Mouse (Mus musculus) kidney, postnatal 0 days (tissue): Measurements from ENCODE around the gene Lrrc73. TPM values are rescaled to one million over a fixed set of nuclear protein-coding genes. Genes with fewer than 3 reads are reported as not detected.

ENCODE experiments used
- ATAC-seq: fragments of 200-750 bp; cut with Nextera tagmentation; replicated peaks from 2 replicates; pipeline ENCODE4 v1.8.0; 2017; ENCODE audit warnings: low read depth, moderate number of reproducible peaks, moderate TSS enrichment, moderate library complexity; ENCODE audit not compliant: low FRiP score
- DNase-seq: peaks from one replicate; pipeline ENCODE4 v3.0.0-alpha.2; 2016; ENCODE audit warnings: low spot score
- H3K27ac ChIP-seq: fragments of 300-500 bp; sonication (generic); 2 replicates; pipeline ENCODE4 v1.5.1; 2014; ENCODE audit warnings: mild to moderate bottlenecking
- H3K27me3 ChIP-seq: fragments of 300-500 bp; sonication (generic); 2 replicates; pipeline ENCODE4 v1.6.1; 2014; ENCODE audit warnings: low read length, mixed read lengths; ENCODE audit not compliant: insufficient read depth
- H3K36me3 ChIP-seq: fragments of 300-500 bp; sonication (generic); 2 replicates; pipeline ENCODE4 v1.6.1; 2014; ENCODE audit warnings: low read length, mixed read lengths; ENCODE audit not compliant: insufficient read depth
- H3K4me1 ChIP-seq: fragments of 300-500 bp; sonication (generic); replicated peaks from 2 replicates; pipeline ENCODE4 v1.6.1; 2014; ENCODE audit warnings: antibody characterized with exemption, low read length, mixed read lengths; ENCODE audit not compliant: insufficient read depth
- H3K4me2 ChIP-seq: fragments of 300-500 bp; sonication (generic); 2 replicates; pipeline ENCODE4 v1.6.1; 2014; ENCODE audit warnings: mild to moderate bottlenecking, low read length, moderate library complexity, mixed read lengths
- H3K4me3 ChIP-seq: fragments of 300-500 bp; sonication (generic); replicated peaks from 2 replicates; pipeline ENCODE4 v1.5.1; 2014; ENCODE audit warnings: low read depth, low read length
- H3K9ac ChIP-seq: fragments of 300-500 bp; sonication (generic); 2 replicates; pipeline ENCODE4 v1.6.1; 2014; ENCODE audit warnings: low read depth, low read length
- H3K9me3 ChIP-seq: fragments of 300-500 bp; sonication (generic); replicated peaks from 2 replicates; pipeline ENCODE4 v1.6.1; 2016; ENCODE audit warnings: low read length, inconsistent platforms, mixed read lengths
- CTCF ChIP-seq: IDR thresholded peaks from 2 replicates; pipeline ENCODE4 v1.5.1; 2016; ENCODE audit warnings: antibody characterized with exemption, low read depth, mild to moderate bottlenecking, moderate library complexity
- WGBS: fragments of 180-500 bp; shearing (Covaris S2); extraction: QIAGEN DNeasy Blood & Tissue Kit; methylation state at CpG from one replicate; pipeline ENCODE4 v1.1.7; 2014; 5-methylcytosine and 5-hydroxymethylcytosine counted together
- polyA plus RNA-seq: library from polyadenylated mRNA; unstranded; fragments of >200 nt; fragmentation: Nextera tagmentation; extraction: Ambion mirVana; gene quantifications from 2 replicates; pipeline ENCODE4 v1.2.1, GENCODE M21; 2015

The Lrrc73 gene
- 0.91 and 0.93 TPM in 2 replicates for polyA plus RNA-seq

DNA sequence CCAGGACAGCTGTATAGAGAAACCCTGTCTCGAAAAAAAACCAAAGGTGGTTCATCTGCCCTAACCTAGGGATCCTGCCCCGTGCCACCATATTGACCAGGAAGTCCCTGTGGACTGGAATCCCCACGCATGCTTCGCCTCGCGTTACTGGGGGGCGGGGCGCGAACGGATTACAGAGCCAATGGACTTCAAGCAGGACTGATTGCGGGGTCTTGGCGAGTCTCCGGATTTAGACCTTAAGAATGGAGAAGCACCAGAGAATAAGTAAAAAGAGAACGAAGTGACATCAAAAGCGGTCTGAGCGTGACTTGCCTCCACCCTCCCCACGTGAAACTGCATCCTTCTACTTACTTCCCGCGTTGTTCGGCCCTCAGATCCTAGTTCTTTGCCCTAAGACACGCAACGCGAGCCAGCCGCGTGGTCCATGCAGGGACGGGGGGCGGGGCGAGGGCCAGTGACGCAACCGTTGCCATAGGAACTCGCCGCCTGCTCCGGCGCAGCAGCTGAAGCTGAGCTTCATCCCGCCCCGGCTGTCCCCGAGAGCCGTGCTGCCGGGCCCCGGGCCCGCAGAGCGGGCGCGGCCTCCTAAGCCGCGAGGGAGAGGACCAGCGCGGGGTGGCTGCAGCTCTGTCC is at the start of gene Lrrc73:
Gene Lrrc73, plus strand, starts transcription at position 80 of the 633 bp plus-strand sequence.
- no peak within 1 kb of the TSS for H3K27ac ChIP-seq
- peak within 1 kb of the TSS; percentile 62 for H3K9ac ChIP-seq
- WGBS: 2% methylated on average over 46 of the region's 48 CpGs
- ATAC-seq (peak; percentile 67), DNase-seq (peak; percentile 87)
- peak within 1 kb of the TSS; percentile 68 for H3K4me3 ChIP-seq
- no peaks in the 10 kb centered on the region for H3K9me3 ChIP-seq
- peaks cover 18% of the 10 kb centered on the region; the same call in 1 of the 2 replicates for H3K4me1 ChIP-seq
- TF ChIP-seq CTCF: no peak
- H3K36me3 ChIP-seq: peaks cover 29% of the 10 kb centered on the region
- peak within 1 kb of the TSS; percentile 100 for H3K4me2 ChIP-seq
- H3K27me3 ChIP-seq: 0 out of 2 replicates have a peak, but pooled peaks cover 5% of the 10 kb centered on the region

DNA sequence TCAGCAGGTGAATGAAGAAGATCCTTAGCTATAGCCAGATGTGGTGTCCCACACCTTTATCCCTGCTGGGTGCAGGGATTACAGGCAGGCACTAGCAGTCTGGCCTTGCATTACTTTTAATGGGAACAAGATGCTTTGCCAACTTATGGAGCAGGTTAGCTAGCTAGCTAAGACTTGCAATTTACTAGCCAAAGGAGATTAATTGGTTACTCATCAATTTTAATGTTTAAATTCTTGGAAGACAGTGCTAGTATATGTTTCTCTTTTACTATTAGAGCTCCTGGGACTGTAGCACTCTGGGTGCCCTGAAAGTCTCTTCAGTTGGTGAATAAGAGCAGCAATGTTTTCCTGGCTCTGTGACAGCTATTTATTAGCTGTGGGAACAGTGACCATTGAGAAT is 46.7 kb upstream of the Lrrc73 start:
- H3K36me3 ChIP-seq: peaks cover 17% of the 10 kb centered on the region
- no peak overlapping the region for H3K4me3 ChIP-seq
- no peak overlapping the region for H3K27ac ChIP-seq
- TF ChIP-seq CTCF: no peak
- no peak for ATAC-seq
- DNase-seq: no peak
- no peaks in the 10 kb centered on the region for H3K9me3 ChIP-seq
- H3K4me1 ChIP-seq: peaks cover 9% of the 10 kb centered on the region; the same call in 1 of the 2 replicates
- no peaks in the 10 kb centered on the region for H3K27me3 ChIP-seq
- H3K4me2 ChIP-seq: no peak overlapping the region
- no peak overlapping the region for H3K9ac ChIP-seq

DNA sequence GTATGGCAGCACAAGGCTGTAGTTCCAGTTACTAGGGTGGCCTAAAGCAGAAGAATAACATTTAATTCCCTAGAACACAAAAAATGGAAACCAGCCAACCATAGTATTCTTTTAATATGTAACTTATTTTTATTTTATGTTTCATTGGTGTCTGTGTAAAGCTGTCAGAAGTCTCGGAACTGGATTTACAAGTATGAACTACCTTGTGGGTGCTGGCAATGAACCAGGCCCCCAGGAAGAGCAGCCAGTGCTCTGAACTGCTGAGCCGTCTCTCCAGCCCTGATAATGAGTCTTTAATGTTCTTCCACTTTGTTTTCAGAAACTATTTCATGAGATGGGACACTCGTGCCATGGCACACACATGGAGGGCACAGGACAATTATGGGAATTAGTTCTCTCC is 42.8 kb upstream of the Lrrc73 start:
- WGBS: 71% methylated on average over 3 of the region's 3 CpGs
- H3K27ac ChIP-seq: peak overlapping the region; percentile 50; the same call in 1 of the 2 replicates
- TF ChIP-seq CTCF: no peak
- no peak overlapping the region for H3K4me3 ChIP-seq
- H3K36me3 ChIP-seq: peaks cover 42% of the 10 kb centered on the region
- H3K9ac ChIP-seq: no peak overlapping the region
- no peaks in the 10 kb centered on the region for H3K9me3 ChIP-seq
- H3K27me3 ChIP-seq: no peaks in the 10 kb centered on the region
- H3K4me1 ChIP-seq: no peaks in the 10 kb centered on the region
- peak; percentile 24 for DNase-seq
- no peak overlapping the region for H3K4me2 ChIP-seq
- peak; percentile 63; the same call in 1 of the 2 replicates for ATAC-seq

DNA sequence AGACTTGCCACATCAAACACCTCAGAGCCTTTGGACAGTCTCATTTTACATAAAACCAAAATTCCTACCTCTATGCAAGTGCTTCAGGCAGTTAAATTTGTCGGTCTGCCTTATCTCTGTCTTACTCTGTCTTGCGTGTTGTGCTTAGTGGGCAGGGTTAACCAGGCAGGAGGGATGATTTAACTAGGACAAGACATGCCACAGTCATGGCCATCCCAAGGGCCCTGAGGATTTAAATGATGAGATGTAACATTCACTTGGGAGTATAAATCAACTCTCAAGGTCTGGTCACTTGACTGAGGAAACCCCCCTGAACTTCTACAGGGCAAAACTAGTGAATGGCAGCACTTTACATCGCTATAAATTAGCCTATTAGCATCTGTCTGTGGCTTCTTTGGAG is 31.7 kb upstream of the Lrrc73 start:
- Histone ChIP-seq H3K36me3 (peaks cover 90% of the 10 kb centered on the region), H3K4me1 (no peaks in the 10 kb centered on the region), H3K9me3 (no peaks in the 10 kb centered on the region), H3K27me3 (no peaks in the 10 kb centered on the region), H3K4me3 (no peak overlapping the region), H3K4me2 (no peak overlapping the region), H3K9ac (no peak overlapping the region), H3K27ac (no peak overlapping the region)
- DNase-seq (no peak), ATAC-seq (no peak)
- 85% methylated on average over 3 of the region's 3 CpGs for WGBS
- TF ChIP-seq CTCF: no peak

DNA sequence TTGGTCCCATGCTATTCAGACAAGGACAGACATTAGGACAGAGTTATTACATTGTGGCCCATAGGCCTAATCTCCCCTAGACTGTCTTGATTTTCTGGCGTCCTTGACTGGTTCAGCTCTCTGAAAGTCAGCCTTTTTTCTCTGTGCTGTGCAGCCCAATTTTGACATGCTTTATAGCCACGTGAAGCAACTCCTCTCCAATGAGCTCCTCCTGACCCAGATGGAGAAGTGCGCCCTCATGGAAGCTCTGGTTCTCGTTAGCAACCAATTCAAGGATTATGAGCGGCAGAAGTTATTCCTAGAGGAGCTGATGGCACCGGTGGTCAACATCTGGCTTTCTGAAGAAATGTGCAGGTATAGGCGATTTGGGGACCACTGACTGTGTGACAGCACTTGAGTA is 25.8 kb upstream of the Lrrc73 start:
- no peak overlapping the region for H3K9ac ChIP-seq
- H3K36me3 ChIP-seq: peaks cover 83% of the 10 kb centered on the region
- DNase-seq (no peak), ATAC-seq (no peak)
- no peak for TF ChIP-seq CTCF
- H3K4me3 ChIP-seq: no peak overlapping the region
- H3K4me1 ChIP-seq: no peaks in the 10 kb centered on the region
- no peak overlapping the region for H3K4me2 ChIP-seq
- H3K27me3 ChIP-seq: no peaks in the 10 kb centered on the region
- no peak overlapping the region for H3K27ac ChIP-seq
- 89% methylated on average over 7 of the region's 7 CpGs for WGBS
- no peaks in the 10 kb centered on the region for H3K9me3 ChIP-seq

DNA sequence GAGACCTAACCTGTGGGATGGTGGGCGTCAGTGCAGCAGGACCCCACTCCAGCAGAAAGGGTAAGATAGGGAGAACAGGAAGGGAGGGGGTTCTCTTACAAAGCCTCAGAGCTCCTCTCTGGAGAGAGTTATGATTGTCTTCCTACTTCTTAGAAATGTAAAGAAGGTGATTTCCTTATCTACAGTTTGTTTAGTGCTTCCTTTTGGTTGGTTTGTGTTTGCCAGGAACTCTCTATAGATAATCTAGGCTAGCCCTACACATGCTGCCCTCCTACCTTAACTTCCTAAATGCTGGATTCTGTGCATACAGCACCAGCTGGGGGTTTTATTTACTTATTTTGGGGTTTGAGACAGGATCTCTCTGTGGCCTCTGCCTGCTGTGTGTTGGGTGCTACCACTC is 17.3 kb upstream of the Lrrc73 start:
- peaks cover 44% of the 10 kb centered on the region for H3K36me3 ChIP-seq
- 80% methylated on average over 1 of the region's 1 CpGs for WGBS
- TF ChIP-seq CTCF: no peak
- DNase-seq (no peak), ATAC-seq (no peak)
- H3K9me3 ChIP-seq: no peaks in the 10 kb centered on the region
- no peak overlapping the region for H3K4me3 ChIP-seq
- H3K4me2 ChIP-seq: no peak overlapping the region
- no peak overlapping the region for H3K27ac ChIP-seq
- H3K27me3 ChIP-seq: no peaks in the 10 kb centered on the region
- no peak overlapping the region for H3K9ac ChIP-seq
- H3K4me1 ChIP-seq: no peaks in the 10 kb centered on the region

DNA sequence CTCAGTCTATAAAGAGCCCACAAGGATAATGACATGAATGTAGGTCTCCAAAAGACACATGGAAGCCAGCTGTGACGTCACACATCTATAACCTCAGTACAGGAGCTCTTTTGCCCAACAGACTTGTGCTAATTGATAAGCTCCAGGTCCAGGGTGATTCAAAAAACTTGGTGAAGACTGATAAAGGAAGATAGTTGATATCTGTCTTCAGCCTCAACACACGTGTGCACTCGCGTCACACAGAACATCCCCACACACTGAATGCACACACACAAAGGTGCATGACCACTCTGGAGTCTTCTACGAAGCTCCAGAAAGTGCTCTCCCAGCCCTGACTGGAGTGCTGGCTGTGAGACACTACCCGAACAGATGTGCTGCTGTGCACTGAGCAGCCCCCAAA is 16.3 kb upstream of the Lrrc73 start:
- no peaks in the 10 kb centered on the region for H3K27me3 ChIP-seq
- H3K4me2 ChIP-seq: no peak overlapping the region
- no peaks in the 10 kb centered on the region for H3K9me3 ChIP-seq
- H3K36me3 ChIP-seq: peaks cover 48% of the 10 kb centered on the region
- ATAC-seq (no peak), DNase-seq (no peak)
- no peaks in the 10 kb centered on the region for H3K4me1 ChIP-seq
- WGBS: 89% methylated on average over 6 of the region's 6 CpGs
- no peak for TF ChIP-seq CTCF
- H3K4me3 ChIP-seq: no peak overlapping the region
- no peak overlapping the region for H3K9ac ChIP-seq
- no peak overlapping the region for H3K27ac ChIP-seq
